ENCODE assay signal across 8 mouse cellular contexts in the genomic region with DNA sequence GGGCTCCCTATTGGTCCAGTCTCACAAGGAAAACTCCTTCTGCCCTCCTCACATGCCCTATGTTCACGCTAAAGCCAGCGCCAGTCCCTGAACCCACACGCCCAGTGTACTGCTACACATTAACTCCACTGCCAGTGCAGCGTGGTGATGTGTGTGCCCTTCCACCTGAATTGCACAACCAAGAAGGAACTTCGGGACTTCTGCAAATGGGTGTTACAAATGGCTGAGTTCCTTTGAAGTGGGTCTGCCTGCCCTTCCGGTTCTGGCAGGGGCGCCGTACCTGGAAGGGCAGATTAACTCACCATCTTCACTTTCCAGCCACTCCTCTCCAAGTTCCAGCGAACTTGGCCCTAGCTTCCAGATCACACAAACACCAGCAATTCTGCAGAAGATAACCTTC. TPM values are rescaled to one million over a fixed set of nuclear protein-coding genes. Genes with fewer than 3 reads are reported as not detected.
DNase-seq lines count a peak whose midpoint lies in the region; ATAC-seq and TF ChIP-seq lines count a peak whose summit lies in the region.

No protein-coding gene starts in this region.

- ATAC-seq in limb, embryonic 14.5 days (ENCODE audit: low FRiP score, low read depth), result no peak
- ATAC-seq in midbrain, embryonic 16.5 days, result no peak

- peak overlapping the region; percentile 44; the same call in 1 of the 2 replicates for H3K4me3 ChIP-seq in hindbrain, embryonic 10.5 days
- H3K4me3 ChIP-seq in limb, embryonic 14.5 days (replicated peaks; ENCODE audit: low read length), result no peak overlapping the region
- no peak overlapping the region for H3K4me3 ChIP-seq in midbrain, embryonic 16.5 days (ENCODE audit: low read depth, low read length)
- H3K4me3 ChIP-seq in left cerebral cortex, adult 2 months, result no peak overlapping the region

- H3K9me3 ChIP-seq in hindbrain, embryonic 10.5 days, result no peaks in the 10 kb centered on the region
- no peaks in the 10 kb centered on the region for H3K9me3 ChIP-seq in limb, embryonic 14.5 days (ENCODE audit: control insufficient read depth, low read length)
- H3K9me3 ChIP-seq in midbrain, embryonic 16.5 days (replicated peaks; ENCODE audit: control insufficient read depth, low read length, poor library complexity, severe bottlenecking), result no peaks in the 10 kb centered on the region

- WGBS in hindbrain, embryonic 10.5 days, result 52% methylated on average over 9 of the region's 9 CpGs
- WGBS in limb, embryonic 14.5 days, result 33% methylated on average over 9 of the region's 9 CpGs
- WGBS in midbrain, embryonic 16.5 days, result 56% methylated on average over 9 of the region's 9 CpGs

- TF ChIP-seq POLR2A in limb, embryonic 14.5 days (IDR thresholded peaks at IDR 0.05; ENCODE audit: borderline replicate concordance, extremely low read depth, insufficient read depth, insufficient read length), result no peak

- no peak overlapping the region for H3K9ac ChIP-seq in limb, embryonic 14.5 days (ENCODE audit: low read depth, low read length, severe bottlenecking)
- no peak overlapping the region for H3K9ac ChIP-seq in midbrain, embryonic 16.5 days (ENCODE audit: low read depth, low read length)

- no peaks in the 10 kb centered on the region for H3K36me3 ChIP-seq in hindbrain, embryonic 10.5 days
- H3K36me3 ChIP-seq in limb, embryonic 14.5 days (ENCODE audit: control insufficient read depth, insufficient read depth, low read length), result no peaks in the 10 kb centered on the region
- H3K36me3 ChIP-seq in midbrain, embryonic 16.5 days (ENCODE audit: control insufficient read depth, insufficient read depth, low read length), result no peaks in the 10 kb centered on the region

- peak overlapping the region; percentile 85 for H3K27ac ChIP-seq in hindbrain, embryonic 10.5 days
- H3K27ac ChIP-seq in limb, embryonic 14.5 days (replicated peaks; ENCODE audit: low read depth, low read length), result no peak overlapping the region
- peak overlapping the region; percentile 64; the same call in 1 of the 2 replicates for H3K27ac ChIP-seq in midbrain, embryonic 16.5 days (ENCODE audit: low read length)
- H3K27ac ChIP-seq in left cerebral cortex, adult 2 months, result no peak overlapping the region

- intact Hi-C loops in left cerebral cortex, postnatal 4 days (cut with DNase I), result no loop called here
- intact Hi-C loops in left cerebral cortex, adult 2 months (cut with DNase I), result no loop called here

- H3K27me3 ChIP-seq in hindbrain, embryonic 10.5 days (ENCODE audit: insufficient read depth, poor library complexity, severe bottlenecking), result peaks cover 4% of the 10 kb centered on the region; the same call in 1 of the 2 replicates
- H3K27me3 ChIP-seq in limb, embryonic 14.5 days (ENCODE audit: control insufficient read depth, insufficient read depth, low read length), result no peaks in the 10 kb centered on the region
- H3K27me3 ChIP-seq in midbrain, embryonic 16.5 days (ENCODE audit: control insufficient read depth, insufficient read depth, low read depth, low read length), result no peaks in the 10 kb centered on the region; the same call in 1 of the 2 replicates

- peak; percentile 44 to 52 for DNase-seq in urinary bladder, adult 18-20 months (ENCODE audit: low spot score in 2 of 2)
- DNase-seq in urinary bladder, postnatal 4 days (ENCODE audit: low spot score in 2 of 2), result no peak
- DNase-seq in hindbrain, embryonic 10.5 days (ENCODE audit: low spot score), result no peak
- no peak for DNase-seq in limb, embryonic 14.5 days (ENCODE audit: low spot score)
- no peak for DNase-seq in left cerebral cortex, postnatal 4 days
- no peak for DNase-seq in left cerebral cortex, adult 2 months (ENCODE audit: extremely low spot score in 1 of 2, low spot score in 2 of 2)
- no peak for DNase-seq in spleen, postnatal 10 days (ENCODE audit: low spot score in 2 of 2)

- H3K4me2 ChIP-seq in limb, embryonic 14.5 days (replicated peaks; ENCODE audit: low read depth, low read length, severe bottlenecking), result peak overlapping the region; percentile 59; the same call in 1 of the 2 replicates
- H3K4me2 ChIP-seq in midbrain, embryonic 16.5 days (ENCODE audit: low read length), result peak overlapping the region; percentile 72; the same call in 1 of the 2 replicates

- no peak for TF ChIP-seq CTCF in left cerebral cortex, adult 2 months (IDR thresholded peaks at IDR 0.05)

- H3K4me1 ChIP-seq in hindbrain, embryonic 10.5 days (replicated peaks), result peaks cover 63% of the 10 kb centered on the region
- peaks cover 40% of the 10 kb centered on the region for H3K4me1 ChIP-seq in limb, embryonic 14.5 days (ENCODE audit: control insufficient read depth, insufficient read depth, low read length)
- H3K4me1 ChIP-seq in midbrain, embryonic 16.5 days (ENCODE audit: control insufficient read depth, insufficient read depth, low read length), result peaks cover 15% of the 10 kb centered on the region

RNA-seq across cellular contexts. Expression of gene Egln3, which starts 12.5 kb away (rescaled TPM):
- polyA plus RNA-seq in hindbrain, embryonic 10.5 days (2016; fragmentation: Nextera tagmentation; extraction: Ambion mirVana), result 4.6 and 5.9 TPM in 2 replicates
- 7.7 and 7.8 TPM in 2 replicates for polyA plus RNA-seq in limb, embryonic 14.5 days (2012; rRNA removed)
- polyA plus RNA-seq in limb, embryonic 14.5 days (2014; fragmentation: Nextera tagmentation; extraction: Ambion mirVana), result 5.6 and 7.1 TPM in 2 replicates
- polyA plus RNA-seq in midbrain, embryonic 16.5 days (2015; fragmentation: Nextera tagmentation; extraction: Ambion mirVana), result 3.4 and 5.7 TPM in 2 replicates
- total RNA-seq in left cerebral cortex, postnatal 4 days (2021), result 10 to 100 TPM; 18.3 to 19.0 TPM
- 10 to 100 TPM; 10.1 to 11.5 TPM for total RNA-seq in left cerebral cortex, adult 2 months (2021)

Comparison
In these comparisons a context has a peak if more than half of its experiments do, and no peak if none do; other contexts are left out.
1. DNase-seq: peak in urinary bladder, adult 18-20 months (2 of 2); none in urinary bladder, postnatal 4 days (0 of 2), hindbrain, embryonic 10.5 days (single experiment), limb, embryonic 14.5 days (single experiment), left cerebral cortex, postnatal 4 days (single experiment), left cerebral cortex, adult 2 months (0 of 2) and spleen, postnatal 10 days (0 of 2).
2. H3K27ac ChIP-seq: peak in hindbrain, embryonic 10.5 days (single experiment) and midbrain, embryonic 16.5 days (single experiment); none in limb, embryonic 14.5 days (single experiment) and left cerebral cortex, adult 2 months (single experiment).